Mouse (Mus musculus) limb, embryonic 10.5 days (tissue): ENCODE results near the gene Xbp1. TPM values are rescaled to one million over a fixed set of nuclear protein-coding genes. Genes with fewer than 3 reads are reported as not detected.
A peak's percentile ranks its signal among the peaks of the same experiment; 100 is the strongest.
"Not testable (repeated sequence)": the region's sequence is repeated elsewhere in the genome, so short reads cannot be mapped to it uniquely, and the experiment has no call there.

Experiments
- DNase-seq: peaks from one replicate; pipeline ENCODE4 v3.0.0-alpha.2; 2017; ENCODE audit warnings: low spot score
- H3K27ac ChIP-seq: fragments of 300-500 bp; sonication (generic); 2 replicates; pipeline ENCODE4 v1.5.1; 2016; ENCODE audit warnings: mild to moderate bottlenecking
- H3K27me3 ChIP-seq: fragments of 300-500 bp; sonication (generic); 2 replicates; pipeline ENCODE4 v1.6.1; 2016; ENCODE audit warnings: low read depth, mild to moderate bottlenecking; ENCODE audit not compliant: poor library complexity, severe bottlenecking
- H3K36me3 ChIP-seq: fragments of 300-500 bp; sonication (generic); 2 replicates; pipeline ENCODE4 v1.6.1; 2016; ENCODE audit warnings: mild to moderate bottlenecking, moderate library complexity
- H3K4me1 ChIP-seq: fragments of 300-500 bp; sonication (generic); 2 replicates; pipeline ENCODE4 v1.6.1; 2016
- H3K4me3 ChIP-seq: fragments of 300-500 bp; sonication (generic); 2 replicates; pipeline ENCODE4 v1.5.1; 2016; ENCODE audit warnings: mild to moderate bottlenecking, moderate library complexity
- H3K9me3 ChIP-seq: fragments of 300-500 bp; sonication (generic); replicated peaks from 2 replicates; pipeline ENCODE4 v1.6.1; 2016; ENCODE audit warnings: mild to moderate bottlenecking
- WGBS: fragments of 180-500 bp; shearing (Covaris S2); methylation state at CpG from one replicate; pipeline ENCODE4 v1.1.7; 2016; 5-methylcytosine and 5-hydroxymethylcytosine counted together
- polyA plus RNA-seq: library from polyadenylated mRNA; unstranded; fragments of >200 nt; fragmentation: Nextera tagmentation; extraction: Ambion mirVana; gene quantifications from 2 replicates; pipeline ENCODE4 v1.2.1, GENCODE M21; 2016

Xbp1 gene
- polyA plus RNA-seq, 1 experiment from 2014 or later: 137 TPM

- no peak overlapping the region for H3K27ac ChIP-seq
- WGBS: 95% methylated on average over 11 of the region's 11 CpGs
- DNase-seq: no peak
- peak overlapping the region; percentile 97 for H3K4me3 ChIP-seq
- H3K4me1 ChIP-seq: peaks cover 24% of the 10 kb centered on the region
- H3K27me3 ChIP-seq: no peaks in the 10 kb centered on the region
- H3K36me3 ChIP-seq: peaks cover 60% of the 10 kb centered on the region
- H3K9me3 ChIP-seq: no peaks in the 10 kb centered on the region
Measured at GRCm38 (mm10) chr11:5522798-5523415, 2.4 kb downstream of the Xbp1 start.

GRCm38 (mm10) chr11:5525418-5525817 lies 5.0 kb downstream of the Xbp1 start:
- 92% methylated on average over 4 of the region's 4 CpGs for WGBS

GRCm38 (mm10) chr11:5526573-5527439 lies 6.3 kb downstream of the Xbp1 start:
- H3K27ac ChIP-seq: no peak overlapping the region
- no peak for DNase-seq
- peaks cover 11% of the 10 kb centered on the region for H3K4me1 ChIP-seq
- no peaks in the 10 kb centered on the region for H3K27me3 ChIP-seq
- peaks cover 99% of the 10 kb centered on the region for H3K36me3 ChIP-seq
- no peak overlapping the region for H3K4me3 ChIP-seq
- H3K9me3 ChIP-seq: no peaks in the 10 kb centered on the region
- 93% methylated on average over 7 of the region's 7 CpGs for WGBS

More at GRCm38 (mm10) chr11:5525418-5525817, 5.0 kb downstream of the Xbp1 start:
- Histone ChIP-seq H3K27ac (no peak overlapping the region), H3K9me3 (no peaks in the 10 kb centered on the region), H3K36me3 (peaks cover 85% of the 10 kb centered on the region), H3K4me3 (no peak overlapping the region), H3K27me3 (no peaks in the 10 kb centered on the region), H3K4me1 (peaks cover 13% of the 10 kb centered on the region)
- DNase-seq: no peak

- Histone ChIP-seq H3K4me1 (peaks cover 1% of the 10 kb centered on the region), H3K27ac (no peak overlapping the region), H3K4me3 (no peak overlapping the region), H3K27me3 (no peaks in the 10 kb centered on the region), H3K9me3 (no peaks in the 10 kb centered on the region), H3K36me3 (peaks cover 100% of the 10 kb centered on the region)
- WGBS: 91% methylated on average over 5 of the region's 5 CpGs
- DNase-seq: no peak
Measured at GRCm38 (mm10) chr11:5527865-5528523, 7.5 kb downstream of the Xbp1 start.

- Histone ChIP-seq H3K4me1 (no peaks in the 10 kb centered on the region), H3K27ac (no peak overlapping the region), H3K9me3 (no peaks in the 10 kb centered on the region), H3K27me3 (no peaks in the 10 kb centered on the region), H3K36me3 (peaks cover 100% of the 10 kb centered on the region), H3K4me3 (no peak overlapping the region)
- WGBS: 91% methylated on average over 5 of the region's 5 CpGs
- DNase-seq: no peak
Measured at GRCm38 (mm10) chr11:5528841-5529240, 8.4 kb downstream of the Xbp1 start.

- Histone ChIP-seq H3K36me3 (peaks cover 100% of the 10 kb centered on the region), H3K4me1 (no peaks in the 10 kb centered on the region), H3K9me3 (no peaks in the 10 kb centered on the region), H3K27ac (no peak overlapping the region), H3K4me3 (no peak overlapping the region), H3K27me3 (no peaks in the 10 kb centered on the region)
- WGBS: 88% methylated on average over 5 of the region's 5 CpGs
- DNase-seq: no peak
Measured at GRCm38 (mm10) chr11:5530172-5530571, 9.7 kb downstream of the Xbp1 start.

GRCm38 (mm10) chr11:5530717-5531116 lies 10.3 kb downstream of the Xbp1 start:
- H3K9me3 ChIP-seq: no peaks in the 10 kb centered on the region
- no peak for DNase-seq
- 82% methylated on average over 6 of the region's 6 CpGs for WGBS
- no peaks in the 10 kb centered on the region for H3K27me3 ChIP-seq
- no peak overlapping the region for H3K27ac ChIP-seq
- H3K4me1 ChIP-seq: no peaks in the 10 kb centered on the region
- no peak overlapping the region for H3K4me3 ChIP-seq
- peaks cover 96% of the 10 kb centered on the region for H3K36me3 ChIP-seq

- no peaks in the 10 kb centered on the region for H3K4me1 ChIP-seq
- H3K36me3 ChIP-seq: peaks cover 91% of the 10 kb centered on the region
- no peaks in the 10 kb centered on the region for H3K27me3 ChIP-seq
- H3K27ac ChIP-seq: no peak overlapping the region
- no peaks in the 10 kb centered on the region for H3K9me3 ChIP-seq
- WGBS: 85% methylated on average over 5 of the region's 5 CpGs
- no peak for DNase-seq
- H3K4me3 ChIP-seq: no peak overlapping the region
Measured at GRCm38 (mm10) chr11:5533108-5533507, 12.6 kb downstream of the Xbp1 start.

GRCm38 (mm10) chr11:5537454-5537853 lies 17.0 kb downstream of the Xbp1 start:
- H3K27me3 ChIP-seq, H3K9me3 ChIP-seq, DNase-seq, H3K27ac ChIP-seq, H3K4me3 ChIP-seq: not testable (repeated sequence)
- Histone ChIP-seq H3K36me3 (peaks cover 67% of the 10 kb centered on the region), H3K4me1 (peaks cover 18% of the 10 kb centered on the region)
- WGBS: 86% methylated on average over 4 of the region's 4 CpGs

- no peak overlapping the region for H3K27ac ChIP-seq
- peaks cover 18% of the 10 kb centered on the region for H3K4me1 ChIP-seq
- peak overlapping the region; percentile 76 for H3K4me3 ChIP-seq
- H3K9me3 ChIP-seq: no peaks in the 10 kb centered on the region
- peaks cover 39% of the 10 kb centered on the region for H3K36me3 ChIP-seq
- 65% methylated on average over 4 of the region's 4 CpGs for WGBS
- no peak for DNase-seq
- H3K27me3 ChIP-seq: no peaks in the 10 kb centered on the region
Measured at GRCm38 (mm10) chr11:5540331-5540730, 19.9 kb downstream of the Xbp1 start.

- WGBS: 4% methylated on average over 28 of the region's 28 CpGs
- Histone ChIP-seq H3K27me3 (no peaks in the 10 kb centered on the region), H3K36me3 (peaks cover 34% of the 10 kb centered on the region), H3K27ac (peak overlapping the region; percentile 97), H3K9me3 (no peaks in the 10 kb centered on the region), H3K4me1 (peaks cover 18% of the 10 kb centered on the region), H3K4me3 (peak overlapping the region; percentile 76)
- no peak for DNase-seq
Measured at GRCm38 (mm10) chr11:5541230-5541798, 20.9 kb downstream of the Xbp1 start.

- no peaks in the 10 kb centered on the region for H3K9me3 ChIP-seq
- H3K4me3 ChIP-seq: peak within 1 kb of the TSS; percentile 76
- DNase-seq: peak; percentile 88
- H3K27ac ChIP-seq: peak within 1 kb of the TSS; percentile 97
- under 1% methylated on average over 65 of the region's 65 CpGs for WGBS
- H3K36me3 ChIP-seq: peaks cover 28% of the 10 kb centered on the region
- peaks cover 18% of the 10 kb centered on the region for H3K4me1 ChIP-seq
- H3K27me3 ChIP-seq: no peaks in the 10 kb centered on the region
Measured at GRCm38 (mm10) chr11:5541799-5542481, 21.5 kb downstream of the Xbp1 start, which contains the start of gene Ccdc117. Gene Ccdc117, minus strand, starts transcription at chr11:5542187.
